Mouse (Mus musculus): ENCODE data around the gene Gm13762.

DNA sequence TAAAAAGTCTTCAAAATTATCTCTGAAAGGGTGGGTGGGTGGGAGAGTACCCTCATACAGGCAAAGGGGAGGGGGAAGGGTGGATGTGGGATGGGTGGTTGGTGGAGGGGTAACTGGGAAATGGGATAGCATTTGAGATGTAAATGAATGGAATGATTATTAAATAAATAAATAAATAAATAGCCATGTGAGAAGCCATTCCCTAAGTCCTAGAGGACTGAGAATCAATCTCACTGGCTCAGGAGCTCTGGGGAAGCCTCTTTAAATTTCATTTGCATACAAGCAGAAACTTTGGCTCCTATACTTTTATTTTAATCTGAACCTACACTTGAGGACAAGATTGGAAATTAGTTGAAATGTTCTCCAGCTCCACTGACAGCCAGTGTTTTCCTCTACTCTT, 26.4 kb downstream of the Gm13762 start, which contains the start of gene Olfr1212:
- TF ChIP-seq GATA1 (IDR thresholded peaks at IDR 0.05; ENCODE audit: borderline replicate concordance, low read length), result no peak
- TF ChIP-seq FLI1 (IDR thresholded peaks at IDR 0.05; ENCODE audit: low read length), result no peak

Measured in megakaryocyte, embryonic 14.5 days (primary cell).